Mouse (Mus musculus) spleen, adult 2 months (tissue): ENCODE measurements around the gene Mcat.

Experiments used
- CTCF ChIP-seq: fragments of 200-500 bp; IDR thresholded peaks from 2 replicates; pipeline ENCODE4 v1.5.1; 2011; ENCODE audit warnings: mild to moderate bottlenecking, inconsistent platforms; ENCODE audit not compliant: insufficient read depth, insufficient read length, insufficient replicate concordance; ENCODE audit errors: extremely low read depth
- POLR2A ChIP-seq: fragments of 200-500 bp; IDR thresholded peaks from 2 replicates; pipeline ENCODE4 v1.6.1; 2011; ENCODE audit warnings: low read depth, low read length, inconsistent platforms

DNA sequence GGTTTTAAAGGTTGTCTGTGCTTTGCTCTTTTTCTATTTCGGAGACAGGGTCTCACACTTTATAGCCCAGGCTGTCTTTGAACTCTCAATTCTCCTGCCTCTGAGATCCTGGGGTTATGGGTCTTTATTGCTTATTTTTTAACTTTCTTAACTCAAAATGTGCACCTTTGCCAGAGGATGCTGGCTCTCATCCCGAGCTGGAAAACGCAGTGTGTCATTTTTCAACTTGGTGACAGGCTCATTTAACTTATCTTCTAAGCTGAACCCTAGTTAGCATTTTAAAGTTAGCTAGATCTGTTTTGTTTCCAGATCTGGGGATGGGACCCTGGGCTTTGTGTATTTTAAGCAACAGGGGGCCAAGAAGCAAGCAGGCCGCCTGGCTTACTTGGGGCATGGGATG is 34.7 kb downstream of the Mcat start:
- TF ChIP-seq CTCF (no peak), POLR2A (no peak)
